Mouse (Mus musculus) fat pad, adult 2 months (tissue): ENCODE results near the gene Pdcd4.
"Not testable (repeated sequence)": the region's sequence is repeated elsewhere in the genome, so short reads cannot be mapped to it uniquely, and the experiment has no call there.

Experiments
- DNase-seq: peaks from one replicate; pipeline ENCODE4 v3.0.0-alpha.2; 2011; ENCODE audit warnings: low read depth, low spot score; ENCODE audit errors: extremely low read depth

Pdcd4 gene

DNA sequence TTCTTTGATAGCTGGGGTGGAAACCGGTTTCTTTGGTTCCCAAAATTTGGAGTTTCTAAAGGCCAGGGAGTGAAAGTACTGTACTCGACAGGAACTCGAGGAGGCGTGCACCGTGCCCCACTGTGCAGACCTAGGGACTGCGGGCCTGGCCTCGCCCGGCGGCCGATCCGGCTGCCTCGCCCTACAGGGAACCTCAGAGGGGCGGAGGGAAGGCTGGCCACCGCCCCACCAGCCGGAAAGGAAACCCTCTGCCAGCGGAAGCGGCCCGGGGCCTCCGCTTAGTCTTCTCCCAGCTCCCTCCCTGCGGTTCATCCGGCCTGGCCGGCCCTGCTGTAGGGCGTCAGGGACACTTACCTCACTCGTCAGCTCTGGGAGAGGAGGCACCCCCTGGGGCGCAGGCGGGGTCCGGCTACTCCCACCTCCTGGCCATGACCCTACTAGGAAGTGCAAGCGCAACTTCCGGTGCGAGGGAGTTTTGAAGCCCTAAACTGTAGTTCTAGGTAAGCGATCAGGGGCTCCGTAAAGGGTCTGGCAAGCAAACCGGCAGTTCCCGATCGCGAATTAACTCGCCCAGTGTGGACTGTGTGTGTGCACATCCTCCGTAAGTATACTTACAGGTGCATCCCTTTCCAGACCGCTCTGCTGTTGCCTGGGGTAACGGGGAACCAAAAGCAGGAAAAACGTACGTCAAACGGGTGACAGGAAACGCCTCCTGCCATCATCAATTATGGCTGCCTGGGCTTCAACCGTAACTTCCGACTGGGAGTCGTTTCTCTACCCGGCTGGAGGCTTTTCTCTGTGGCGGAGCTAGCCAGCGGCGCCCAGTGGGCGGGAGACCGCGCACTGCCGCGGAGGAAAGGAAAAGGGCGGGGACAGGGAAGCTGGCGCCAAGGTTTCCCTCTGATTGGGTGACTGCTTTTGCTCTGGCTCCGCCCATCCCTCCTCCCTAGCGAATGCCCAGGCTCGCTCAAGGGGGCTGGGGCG is 52.1 kb downstream of the Pdcd4 start, which contains the start of the genes Shoc2 and Bbip1:
Gene Shoc2, plus strand, starts transcription at position 505 of the 984 bp plus-strand sequence.
Gene Bbip1, minus strand, starts transcription at position 826 of the 984 bp plus-strand sequence.
- peak; percentile 92 for DNase-seq

DNA sequence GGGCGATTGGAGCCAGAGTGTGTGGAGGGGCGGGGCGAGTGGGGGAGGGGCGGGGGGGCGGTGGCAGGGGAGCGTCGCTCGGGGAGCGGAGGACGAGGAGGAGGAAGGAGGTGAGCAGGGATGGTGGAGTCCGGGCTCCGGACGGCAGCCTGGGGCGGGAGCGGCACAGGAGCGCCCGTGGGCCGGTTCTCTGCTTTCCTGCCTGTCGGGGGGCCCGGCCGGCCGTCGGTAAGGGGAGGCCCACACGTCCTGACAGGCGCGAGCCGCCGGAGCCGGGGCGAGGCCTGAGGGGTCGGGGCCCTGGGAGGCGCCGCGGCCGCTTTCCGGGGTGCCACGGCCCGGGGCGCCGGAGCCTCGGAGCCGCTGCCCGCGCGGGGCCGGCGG is 52.7 kb downstream of the Pdcd4 start:
- DNase-seq: no peak

DNA sequence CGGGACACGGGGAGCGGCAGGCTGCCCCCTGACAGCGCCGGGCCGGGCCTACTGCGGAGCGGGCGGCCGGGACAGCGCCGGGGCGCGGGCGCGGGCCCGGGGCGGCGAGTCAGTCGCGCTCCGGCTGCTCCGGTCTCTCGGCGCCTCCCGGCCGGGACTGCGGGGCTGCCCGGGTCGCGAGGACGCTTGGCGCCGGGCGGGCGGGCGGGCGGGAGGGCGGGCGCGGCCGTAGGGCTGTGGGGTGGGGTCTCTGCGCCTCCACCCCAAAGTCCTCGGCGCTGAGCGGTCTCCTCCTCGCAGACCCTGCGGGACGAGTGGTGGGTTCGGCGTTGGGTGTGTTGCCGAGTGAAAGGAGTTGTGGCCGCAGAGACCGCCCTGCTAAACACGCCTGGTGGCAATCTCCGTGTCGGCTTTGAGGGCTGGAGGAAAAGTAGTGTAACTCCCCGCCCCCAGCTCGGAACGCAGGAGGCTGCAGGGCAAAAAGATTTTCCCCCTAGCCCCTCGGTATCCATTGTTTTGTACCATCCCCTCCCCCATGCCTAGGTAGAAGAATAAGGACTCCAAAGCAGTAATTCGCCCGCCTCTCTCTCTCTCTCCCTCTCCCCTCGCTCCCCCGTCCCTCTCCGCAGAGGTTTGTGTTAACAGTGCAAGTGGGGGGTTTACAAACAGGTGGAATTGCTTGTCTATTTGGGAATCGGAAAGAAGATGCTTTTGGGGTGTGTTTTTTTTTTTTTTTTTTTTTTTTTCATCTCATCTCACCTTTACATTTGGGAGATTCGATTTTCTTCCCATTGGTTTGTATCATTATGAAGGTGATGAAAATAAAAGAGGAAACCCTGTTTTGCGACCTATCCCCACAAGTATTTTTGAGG is 53.4 kb downstream of the Pdcd4 start:
- DNase-seq: no peak

GRCm38 (mm10) chr19:53957513-53957912 is 65.5 kb downstream of the Pdcd4 start:
- DNase-seq: no peak

GRCm38 (mm10) chr19:53962511-53962910 is 70.5 kb downstream of the Pdcd4 start:
- no peak for DNase-seq

DNA sequence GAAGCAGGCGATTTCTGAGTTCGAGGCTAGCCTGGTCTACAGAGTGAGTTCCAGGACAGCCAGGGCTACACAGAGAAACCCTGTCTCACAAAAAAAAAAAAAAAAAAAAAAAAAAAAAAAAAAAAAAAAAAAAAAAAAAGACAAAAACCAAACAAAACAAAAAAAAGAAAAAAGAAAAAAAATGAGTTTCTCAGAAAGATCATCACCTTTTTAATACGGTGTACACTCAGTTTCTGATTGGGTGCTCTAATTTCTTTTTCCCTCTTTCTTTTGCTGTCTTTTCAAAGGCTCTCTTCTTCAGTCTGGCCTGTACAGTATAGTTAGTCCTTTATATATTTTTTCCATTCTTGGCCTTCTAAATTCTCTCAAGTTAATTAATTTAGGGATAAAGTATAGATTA is 72.3 kb downstream of the Pdcd4 start:
- DNase-seq: not testable (repeated sequence)

GRCm38 (mm10) chr19:53964910-53965633 is 73.0 kb downstream of the Pdcd4 start:
- DNase-seq: no peak

DNA sequence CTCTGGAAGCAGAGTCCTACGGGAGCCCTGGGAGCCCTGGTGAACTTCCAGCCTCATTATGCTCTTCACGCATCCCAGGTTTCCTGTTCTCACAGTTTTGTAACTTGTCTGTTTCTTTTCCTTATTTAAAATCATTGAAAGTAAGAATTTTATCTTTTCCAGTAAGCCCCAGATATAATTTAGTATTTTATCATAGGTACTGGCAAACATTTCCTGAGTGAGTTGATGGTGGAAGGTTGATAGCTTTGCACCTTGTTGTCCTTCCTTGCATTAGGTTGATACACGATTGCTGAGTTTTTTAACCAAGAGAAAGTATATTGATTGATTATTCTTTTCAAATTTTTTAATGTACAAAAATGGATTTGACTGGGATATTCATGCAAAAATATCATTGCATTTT is 77.2 kb downstream of the Pdcd4 start:
- no peak for DNase-seq

DNA sequence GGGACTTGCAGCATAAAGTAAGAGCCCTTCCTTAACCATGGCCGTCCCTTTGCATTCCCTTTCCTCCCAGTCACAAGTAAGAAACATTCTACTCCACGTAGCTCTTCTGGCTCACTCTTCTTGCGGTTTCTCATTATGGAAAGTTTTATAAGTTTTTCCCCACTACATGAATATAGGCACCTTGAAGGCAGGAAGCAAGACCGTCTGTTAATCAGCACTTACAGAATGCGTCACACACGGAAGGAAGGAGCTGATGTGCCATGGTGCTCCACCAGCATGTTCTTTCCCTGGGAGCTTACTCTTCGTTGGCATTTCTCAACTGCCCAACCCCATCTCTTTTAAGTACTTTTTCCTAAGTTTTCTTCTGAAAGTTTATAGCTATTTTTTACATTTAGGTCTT is 79.9 kb downstream of the Pdcd4 start:
- no peak for DNase-seq

- no peak for DNase-seq
These were observed 81.6 kb downstream of the Pdcd4 start for GRCm38 (mm10) chr19:53973656-53974055.
